Mouse (Mus musculus) midbrain, embryonic 10.5 days (tissue): ENCODE data around the gene U2af1l4. TPM values are rescaled to one million over a fixed set of nuclear protein-coding genes. Genes with fewer than 3 reads are reported as not detected.

Experiments used
- DNase-seq: peaks from one replicate; pipeline ENCODE4 v3.0.0-alpha.2; 2017; ENCODE audit warnings: low spot score
- H3K27ac ChIP-seq: fragments of 300-500 bp; sonication (generic); replicated peaks from 2 replicates; pipeline ENCODE4 v1.5.1; 2016; ENCODE audit warnings: mild to moderate bottlenecking
- H3K27me3 ChIP-seq: fragments of 300-500 bp; sonication (generic); 2 replicates; pipeline ENCODE4 v1.6.1; 2016; ENCODE audit warnings: low read depth, mild to moderate bottlenecking; ENCODE audit not compliant: poor library complexity, severe bottlenecking
- H3K36me3 ChIP-seq: fragments of 300-500 bp; sonication (generic); 2 replicates; pipeline ENCODE4 v1.6.1; 2016; ENCODE audit warnings: mild to moderate bottlenecking, moderate library complexity
- H3K4me1 ChIP-seq: fragments of 300-500 bp; sonication (generic); 2 replicates; pipeline ENCODE4 v1.6.1; 2016
- H3K4me3 ChIP-seq: fragments of 300-500 bp; sonication (generic); 2 replicates; pipeline ENCODE4 v1.5.1; 2016; ENCODE audit warnings: mild to moderate bottlenecking, moderate library complexity
- H3K9me3 ChIP-seq: fragments of 300-500 bp; sonication (generic); replicated peaks from 2 replicates; pipeline ENCODE4 v1.6.1; 2016; ENCODE audit warnings: mild to moderate bottlenecking
- WGBS: fragments of 180-500 bp; shearing (Covaris S2); methylation state at CpG from one replicate; pipeline ENCODE4 v1.1.7; 2016; 5-methylcytosine and 5-hydroxymethylcytosine counted together
- polyA plus RNA-seq: library from polyadenylated mRNA; unstranded; fragments of >200 nt; fragmentation: Nextera tagmentation; extraction: Ambion mirVana; gene quantifications from 2 replicates; pipeline ENCODE4 v1.2.1, GENCODE M21; 2016

Gene U2af1l4
- 93.2 and 99.5 TPM in 2 replicates for polyA plus RNA-seq

DNA sequence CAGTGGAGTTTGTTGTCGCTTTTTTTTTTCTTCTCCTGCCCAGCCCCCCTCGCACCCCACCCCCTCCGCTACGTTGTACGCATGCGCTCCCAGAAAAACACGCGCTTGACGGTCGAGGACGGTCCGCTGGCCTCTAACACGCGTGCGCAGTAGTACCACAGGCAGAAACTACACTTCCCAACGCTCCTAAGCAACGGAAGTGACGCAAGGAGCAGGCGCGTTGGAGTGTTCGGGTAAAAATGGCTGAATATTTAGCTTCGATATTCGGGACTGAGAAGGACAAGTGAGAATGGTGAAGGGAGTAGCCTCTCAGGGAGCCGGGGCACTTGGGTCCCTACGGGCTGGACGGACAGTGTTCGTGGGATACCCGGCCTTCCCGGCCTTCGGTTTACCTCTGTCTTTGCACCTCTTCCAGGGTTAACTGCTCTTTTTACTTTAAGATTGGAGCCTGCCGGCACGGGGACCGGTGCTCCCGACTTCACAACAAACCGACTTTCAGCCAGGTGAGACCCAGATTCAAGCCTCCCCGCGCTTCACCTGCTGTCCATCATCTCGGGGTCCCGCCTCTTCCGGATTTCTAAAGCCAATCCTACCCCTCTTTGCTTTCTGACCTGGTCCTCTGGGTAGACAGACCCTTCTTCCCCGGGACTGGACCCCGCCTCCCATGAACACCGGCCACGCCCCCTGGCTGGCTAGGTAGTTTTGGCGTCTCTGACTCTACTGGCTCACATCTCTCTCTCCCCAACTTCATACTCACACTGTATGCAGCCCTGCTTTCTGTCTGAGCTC lies at the start of gene U2af1l4, which contains the start of the genes Gm49396 and Psenen:
U2af1l4 (plus strand) TSS at position 185 of the 789 bp plus-strand sequence.
Gm49396 (plus strand) TSS at position 228 of the 789 bp plus-strand sequence.
Psenen (minus strand) TSS at position 511 of the 789 bp plus-strand sequence.
- Histone ChIP-seq H3K27ac (peak within 1 kb of the TSS; percentile 93), H3K36me3 (peaks cover 40% of the 10 kb centered on the region), H3K9me3 (no peaks in the 10 kb centered on the region), H3K4me1 (peaks cover 28% of the 10 kb centered on the region), H3K4me3 (peak within 1 kb of the TSS; percentile 71), H3K27me3 (no peaks in the 10 kb centered on the region)
- WGBS, result under 1% methylated on average over 45 of the region's 45 CpGs
- DNase-seq, result peak; percentile 97

DNA sequence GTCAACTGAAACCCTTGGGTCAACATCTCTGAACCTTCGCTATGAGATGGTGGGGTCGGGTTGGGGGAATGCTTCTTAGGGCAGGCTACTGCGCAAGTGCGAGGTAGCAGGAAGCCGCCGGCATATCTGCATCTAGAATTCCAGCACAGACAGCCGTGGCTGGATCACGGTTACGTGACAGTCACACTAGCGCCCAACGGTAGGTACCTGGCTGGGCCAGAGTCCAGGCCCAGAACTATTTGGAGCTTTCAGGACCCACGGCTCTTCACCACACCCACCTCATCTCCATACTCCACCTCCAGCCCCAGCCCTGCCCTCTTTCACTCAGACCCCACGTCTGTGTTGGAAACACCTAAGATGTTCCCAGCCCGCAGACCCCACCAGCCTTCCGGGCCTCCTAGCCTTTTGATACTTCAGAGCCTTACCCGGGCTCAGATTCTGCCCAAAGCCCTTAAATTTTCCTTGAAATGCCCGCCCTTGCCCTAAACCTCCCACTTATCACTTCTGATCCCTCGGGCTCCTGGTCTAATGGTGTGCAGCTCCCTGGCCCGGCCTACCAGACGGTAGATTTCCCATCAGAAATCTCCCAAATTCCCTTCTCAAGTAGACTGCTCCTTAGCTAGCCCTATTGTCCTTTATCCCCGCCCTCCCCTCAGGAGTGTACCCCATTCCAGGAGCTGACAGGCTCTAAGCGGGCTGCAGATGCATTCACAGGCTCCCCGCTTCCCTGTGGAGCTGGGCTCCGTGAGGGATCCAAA lies 47.9 kb upstream of the U2af1l4 start:
- H3K4me1 ChIP-seq, result peaks cover 14% of the 10 kb centered on the region
- no peaks in the 10 kb centered on the region for H3K36me3 ChIP-seq
- WGBS, result 63% methylated on average over 24 of the region's 24 CpGs
- H3K27me3 ChIP-seq, result peaks cover 6% of the 10 kb centered on the region; the same call in 1 of the 2 replicates
- no peak overlapping the region for H3K27ac ChIP-seq
- H3K9me3 ChIP-seq, result no peaks in the 10 kb centered on the region
- H3K4me3 ChIP-seq, result no peak overlapping the region
- no peak for DNase-seq

DNA sequence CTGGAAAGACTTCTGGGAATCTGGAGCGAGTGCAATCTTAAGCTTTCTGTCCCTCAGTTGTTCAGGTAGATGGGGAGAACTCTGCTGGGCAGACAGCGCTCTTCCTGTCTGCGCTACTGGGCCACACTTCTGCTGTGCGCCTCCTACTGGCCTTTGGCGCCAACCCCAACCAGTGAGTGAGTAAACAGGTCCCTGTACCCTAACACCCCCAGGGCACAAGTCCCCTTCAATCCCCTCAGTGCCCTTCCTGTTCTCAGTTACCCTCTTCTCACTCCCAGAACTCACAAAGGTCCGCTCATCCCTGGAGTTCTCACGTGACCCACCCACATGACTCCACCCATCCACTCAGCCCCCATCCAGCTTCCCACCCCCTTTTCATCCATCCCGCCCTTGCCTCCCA lies 44.8 kb upstream of the U2af1l4 start:
- WGBS, result 48% methylated on average over 8 of the region's 8 CpGs
- Histone ChIP-seq H3K9me3 (no peaks in the 10 kb centered on the region), H3K27me3 (peaks cover 6% of the 10 kb centered on the region; the same call in 1 of the 2 replicates), H3K4me1 (peaks cover 30% of the 10 kb centered on the region), H3K36me3 (peaks cover 9% of the 10 kb centered on the region), H3K4me3 (no peak overlapping the region), H3K27ac (no peak overlapping the region; the same call in 1 of the 2 replicates)
- no peak for DNase-seq

DNA sequence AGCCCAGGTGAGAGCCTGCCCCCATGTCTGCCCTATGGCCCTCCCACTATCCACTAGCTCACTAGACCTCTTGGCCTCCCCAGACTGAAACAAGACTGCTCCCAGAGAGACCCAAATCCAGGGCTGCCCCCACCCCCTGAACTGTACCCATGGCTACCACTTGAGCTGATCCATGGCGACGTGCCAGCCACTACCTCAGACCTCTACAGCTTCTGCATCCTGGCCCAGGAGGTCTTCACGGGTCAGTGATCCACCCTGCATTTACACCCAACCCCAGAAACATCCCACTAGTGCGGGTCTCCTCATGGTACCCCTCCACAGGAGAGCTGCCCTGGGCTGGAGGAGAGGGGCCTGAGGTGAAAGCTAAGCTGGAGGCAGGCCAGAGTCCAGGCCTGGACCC lies 42.7 kb upstream of the U2af1l4 start:
- Histone ChIP-seq H3K27ac (peak overlapping the region; percentile 2; the same call in 1 of the 2 replicates), H3K36me3 (peaks cover 30% of the 10 kb centered on the region), H3K9me3 (no peaks in the 10 kb centered on the region), H3K4me1 (peaks cover 30% of the 10 kb centered on the region), H3K27me3 (peaks cover 4% of the 10 kb centered on the region; the same call in 1 of the 2 replicates), H3K4me3 (no peak overlapping the region)
- WGBS, result 72% methylated on average over 4 of the region's 4 CpGs
- no peak for DNase-seq

DNA sequence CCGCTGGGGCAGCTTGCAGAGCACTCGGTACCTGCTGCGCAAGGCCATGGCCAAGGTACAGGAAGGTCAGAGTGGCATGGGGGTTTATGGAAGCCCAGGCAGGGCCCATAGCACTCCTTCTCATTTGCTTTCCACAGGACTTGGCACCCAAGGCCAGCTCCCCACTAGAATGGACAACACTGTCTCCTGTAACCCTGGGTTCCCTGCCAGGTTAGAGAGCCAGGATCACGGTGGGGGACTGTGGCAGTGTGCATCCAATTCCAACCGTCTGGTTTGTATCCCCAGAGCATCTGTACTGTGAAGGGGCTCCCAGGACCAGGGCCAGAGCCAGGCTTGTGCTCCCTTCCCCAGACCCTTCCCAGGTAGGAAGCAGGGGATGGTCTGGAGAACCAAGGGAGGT lies 42.2 kb upstream of the U2af1l4 start:
- H3K27ac ChIP-seq, result peak overlapping the region; percentile 2
- no peaks in the 10 kb centered on the region for H3K27me3 ChIP-seq
- 85% methylated on average over 5 of the region's 5 CpGs for WGBS
- peaks cover 35% of the 10 kb centered on the region for H3K36me3 ChIP-seq
- DNase-seq, result no peak
- H3K4me1 ChIP-seq, result peaks cover 27% of the 10 kb centered on the region
- no peaks in the 10 kb centered on the region for H3K9me3 ChIP-seq
- H3K4me3 ChIP-seq, result no peak overlapping the region

DNA sequence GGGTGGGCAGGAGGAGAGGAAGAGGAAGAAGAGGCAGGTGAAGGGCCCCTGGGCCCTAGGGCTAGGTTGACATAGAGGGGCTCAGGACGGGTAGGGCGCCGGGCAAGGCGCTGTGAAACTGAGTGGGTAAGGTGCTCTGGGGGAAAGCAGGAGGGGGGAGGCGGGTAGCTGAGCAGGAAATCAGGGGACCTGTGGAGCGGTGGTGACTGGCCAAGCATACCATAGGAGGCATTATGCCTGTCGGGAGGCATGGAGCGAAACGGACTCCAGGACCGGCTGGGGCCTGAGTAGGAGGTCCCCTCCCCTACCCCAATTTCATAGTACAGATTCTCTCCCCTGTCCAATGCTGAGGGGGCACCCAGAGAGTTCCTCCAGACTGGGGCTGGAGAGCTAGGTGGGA lies 40.2 kb upstream of the U2af1l4 start:
- Histone ChIP-seq H3K4me3 (no peak overlapping the region), H3K27me3 (peaks cover 13% of the 10 kb centered on the region), H3K27ac (no peak overlapping the region), H3K9me3 (no peaks in the 10 kb centered on the region), H3K4me1 (peaks cover 39% of the 10 kb centered on the region), H3K36me3 (peaks cover 55% of the 10 kb centered on the region)
- WGBS, result 81% methylated on average over 10 of the region's 10 CpGs
- DNase-seq, result no peak

DNA sequence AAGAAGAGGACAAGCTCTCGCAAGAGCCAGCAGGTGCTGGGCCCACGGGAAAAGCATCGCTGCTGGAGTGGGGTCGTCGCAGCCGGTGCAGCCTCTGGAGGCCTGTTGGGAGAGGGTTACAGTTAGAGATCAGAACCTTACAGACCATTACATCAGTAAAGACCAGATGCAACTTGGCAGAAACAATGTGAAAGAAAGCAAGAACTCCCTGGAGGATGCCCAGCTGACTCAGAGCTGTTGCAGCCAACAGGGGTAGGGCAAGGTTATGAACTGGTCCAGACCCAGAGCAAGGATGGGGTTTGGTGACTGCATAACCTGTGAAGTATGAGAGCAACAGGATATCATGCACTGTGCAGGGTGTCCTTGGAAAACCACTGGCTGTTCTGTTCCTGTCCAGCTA lies 38.6 kb upstream of the U2af1l4 start:
- no peak for DNase-seq
- WGBS, result 81% methylated on average over 6 of the region's 6 CpGs
- Histone ChIP-seq H3K27ac (no peak overlapping the region), H3K9me3 (no peaks in the 10 kb centered on the region), H3K36me3 (peaks cover 71% of the 10 kb centered on the region), H3K4me1 (peaks cover 35% of the 10 kb centered on the region), H3K27me3 (peaks cover 16% of the 10 kb centered on the region), H3K4me3 (no peak overlapping the region)

DNA sequence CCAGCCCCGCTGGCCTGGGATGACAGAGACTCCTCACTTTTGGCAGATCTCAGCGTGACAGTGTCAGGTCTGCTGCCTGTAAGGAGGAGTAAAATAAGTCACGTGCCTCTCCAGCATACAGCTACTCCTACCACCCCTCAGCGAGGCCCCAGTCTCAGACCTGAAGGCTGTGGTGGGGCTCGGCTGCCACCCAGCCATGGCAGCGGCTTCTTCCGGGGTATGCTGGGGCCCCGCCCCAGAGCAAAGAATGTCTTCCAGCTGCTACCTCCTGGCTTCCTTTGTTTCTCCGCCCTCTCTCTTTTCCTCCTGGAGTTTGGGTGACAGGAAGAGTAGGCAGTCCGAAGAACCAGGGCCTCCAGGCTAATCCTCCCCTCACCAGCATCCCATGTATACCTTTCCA lies 37.1 kb upstream of the U2af1l4 start:
- Histone ChIP-seq H3K4me3 (no peak overlapping the region), H3K4me1 (peaks cover 22% of the 10 kb centered on the region), H3K36me3 (peaks cover 86% of the 10 kb centered on the region), H3K27me3 (peaks cover 16% of the 10 kb centered on the region), H3K27ac (no peak overlapping the region), H3K9me3 (no peaks in the 10 kb centered on the region)
- no peak for DNase-seq
- 32% methylated on average over 10 of the region's 10 CpGs for WGBS

DNA sequence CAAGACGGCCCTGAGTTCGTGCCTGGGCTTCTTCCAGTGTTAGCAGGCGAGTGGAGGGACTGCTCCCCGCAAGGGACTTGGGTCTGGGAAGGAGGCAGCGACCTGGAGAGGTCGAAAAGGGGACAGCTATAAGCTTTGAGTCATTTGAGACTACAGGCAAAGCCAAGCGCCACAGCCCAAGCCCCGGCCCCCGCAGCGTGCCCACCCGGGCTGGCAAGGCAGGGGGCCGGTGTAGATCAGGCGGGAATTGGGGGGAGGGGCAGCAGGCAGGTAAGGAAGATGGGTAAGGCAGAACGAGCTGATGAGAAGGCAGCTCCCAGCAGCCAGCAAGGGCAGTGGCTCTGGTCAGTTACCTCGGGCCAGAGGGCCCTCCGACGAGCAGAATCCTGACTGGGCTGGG lies 36.7 kb upstream of the U2af1l4 start:
- Histone ChIP-seq H3K36me3 (peaks cover 90% of the 10 kb centered on the region), H3K4me1 (peaks cover 18% of the 10 kb centered on the region), H3K4me3 (0 out of 2 replicates have a peak overlapping the region, but pooled peaks have one; percentile 7), H3K27me3 (peaks cover 16% of the 10 kb centered on the region), H3K27ac (peak overlapping the region; percentile 17; the same call in 1 of the 2 replicates), H3K9me3 (no peaks in the 10 kb centered on the region)
- WGBS, result 21% methylated on average over 17 of the region's 17 CpGs
- no peak for DNase-seq

DNA sequence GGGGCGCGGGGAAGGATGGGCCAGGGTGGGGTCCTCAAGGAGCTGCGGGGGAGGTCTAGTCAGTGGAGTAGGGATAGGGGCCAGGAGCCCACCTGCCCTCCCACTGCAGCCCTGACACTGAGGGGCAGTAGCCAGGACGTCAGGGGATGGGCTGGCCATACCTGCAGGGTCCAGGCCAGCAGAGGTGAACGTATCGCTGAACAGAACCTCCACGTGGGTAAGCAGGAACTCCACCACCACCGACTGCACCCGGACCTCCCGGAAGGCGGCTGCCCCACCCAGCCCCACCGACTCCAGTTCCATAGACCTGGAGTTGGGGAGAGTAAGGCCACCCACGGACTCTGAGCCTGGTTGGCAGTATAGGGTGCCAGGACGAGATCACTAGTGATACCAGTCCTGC lies 36.1 kb upstream of the U2af1l4 start:
- Histone ChIP-seq H3K4me3 (no peak overlapping the region), H3K36me3 (peaks cover 96% of the 10 kb centered on the region)
- WGBS, result 82% methylated on average over 14 of the region's 14 CpGs

DNA sequence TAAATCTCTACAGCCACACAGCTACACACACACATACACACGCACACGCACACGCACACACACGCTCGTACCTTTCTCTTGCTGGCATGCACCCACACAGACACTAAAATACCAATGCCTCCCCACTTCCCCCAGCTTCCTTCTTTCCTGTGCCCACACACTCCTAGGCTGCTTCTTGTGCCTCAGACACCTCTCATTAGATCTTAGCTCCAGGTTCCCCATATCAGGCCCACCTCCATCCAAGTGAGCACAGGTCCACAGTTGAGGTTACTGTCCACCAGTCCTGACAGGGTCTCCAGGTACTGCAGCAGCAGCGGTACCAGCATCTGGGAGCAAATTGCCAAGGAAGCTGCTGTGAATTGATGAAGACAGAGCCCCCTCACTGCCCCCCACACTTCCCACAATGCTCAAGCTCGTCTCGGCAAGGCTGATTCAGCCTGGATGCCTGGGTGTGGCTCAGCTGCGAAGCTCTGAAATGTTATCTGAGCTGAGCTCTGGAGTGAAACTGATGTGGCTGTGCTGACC lies 31.7 kb upstream of the U2af1l4 start:
- DNase-seq, result no peak
- Histone ChIP-seq H3K4me3 (no peak overlapping the region), H3K27me3 (peaks cover 37% of the 10 kb centered on the region), H3K4me1 (peaks cover 46% of the 10 kb centered on the region), H3K27ac (no peak overlapping the region), H3K36me3 (peaks cover 68% of the 10 kb centered on the region), H3K9me3 (no peaks in the 10 kb centered on the region)
- 88% methylated on average over 9 of the region's 9 CpGs for WGBS

More for the DNA sequence above, 36.1 kb upstream of the U2af1l4 start:
- H3K27me3 ChIP-seq, result peaks cover 20% of the 10 kb centered on the region
- peaks cover 17% of the 10 kb centered on the region for H3K4me1 ChIP-seq
- no peaks in the 10 kb centered on the region for H3K9me3 ChIP-seq
- H3K27ac ChIP-seq, result peak overlapping the region; percentile 17; the same call in 1 of the 2 replicates
- no peak for DNase-seq

DNA sequence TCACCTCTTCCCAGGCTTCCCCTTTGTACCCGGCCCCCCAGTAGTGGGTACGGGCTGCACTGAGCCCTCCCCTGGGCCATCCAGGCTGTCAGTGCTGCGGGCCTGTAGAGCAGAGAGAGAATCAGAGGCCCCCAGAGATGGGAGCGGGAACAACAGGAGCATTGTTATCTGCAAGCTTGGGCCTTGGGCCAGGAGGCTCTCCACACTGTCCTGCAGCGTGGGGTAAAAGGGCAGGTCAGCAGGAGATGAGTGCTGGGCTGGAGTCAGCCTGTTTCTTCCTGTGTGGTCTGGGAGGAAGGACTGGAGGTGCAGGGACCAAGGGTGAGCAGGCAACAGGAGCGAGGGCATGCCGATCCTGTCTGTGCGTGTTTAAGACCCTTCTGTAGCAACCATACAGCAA lies 30.2 kb upstream of the U2af1l4 start:
- Histone ChIP-seq H3K36me3 (peaks cover 53% of the 10 kb centered on the region), H3K9me3 (no peaks in the 10 kb centered on the region), H3K4me3 (peak overlapping the region; percentile 67), H3K27ac (peak overlapping the region; percentile 97), H3K4me1 (peaks cover 39% of the 10 kb centered on the region), H3K27me3 (peaks cover 25% of the 10 kb centered on the region)
- peak; percentile 49 for DNase-seq
- 16% methylated on average over 8 of the region's 8 CpGs for WGBS
